Mouse (Mus musculus) CH12.LX (cell line): Measurements from ENCODE around the gene Cabcoco1. TPM values are rescaled to one million over a fixed set of nuclear protein-coding genes. Genes with fewer than 3 reads are reported as not detected.

ENCODE experiments used
- DNase-seq: peaks from one replicate; pipeline ENCODE4 v3.0.0-alpha.2; 2013; ENCODE audit errors: extremely low read depth
- H3K27ac ChIP-seq: 2 replicates; pipeline ENCODE4 v1.5.1; 2012; ENCODE audit warnings: low read depth, mild to moderate bottlenecking, control low read depth, moderate library complexity; ENCODE audit not compliant: insufficient read depth
- H3K27me3 ChIP-seq: replicated peaks from 2 replicates; pipeline ENCODE3; 2012; ENCODE audit warnings: inconsistent platforms
- H3K36me3 ChIP-seq, 2 experiments: replicated peaks in 1 of 2; 2 replicates each; pipeline versions ENCODE3 to v1.6.1; 2012; ENCODE audit warnings: inconsistent platforms in 1 of 2, low read length in 1 of 2, mild to moderate bottlenecking in 1 of 2, mixed read lengths in 1 of 2, moderate library complexity in 1 of 2; ENCODE audit not compliant: control insufficient read depth in 1 of 2, insufficient read depth in 1 of 2
- H3K4me1 ChIP-seq, 2 experiments: 2 replicates each; pipeline ENCODE4 v1.6.1; 2012; ENCODE audit warnings: inconsistent platforms in 1 of 2, moderate library complexity in 1 of 2; ENCODE audit not compliant: insufficient read depth in 2 of 2, control insufficient read depth in 1 of 2
- H3K4me2 ChIP-seq: 2 replicates; pipeline ENCODE4 v1.6.1; 2012; ENCODE audit warnings: low read depth, mild to moderate bottlenecking, control low read depth; ENCODE audit not compliant: poor library complexity, insufficient read depth, severe bottlenecking
- H3K4me3 ChIP-seq, 3 experiments: fragments of 150-350 bp in 1 of 3; sonication (generic) in 1 of 3; replicated peaks in 1 of 3; 2 replicates each; pipeline versions ENCODE3 to v1.5.1; 2011 to 2012; ENCODE audit warnings: low read depth in 2 of 3, low read length in 2 of 3, mild to moderate bottlenecking in 2 of 3, moderate library complexity in 2 of 3, control low read depth in 1 of 3, improper control_type of control experiment in 1 of 3, inconsistent platforms in 1 of 3, mixed read lengths in 1 of 3; ENCODE audit not compliant: poor library complexity in 1 of 3
- H3K79me2 ChIP-seq: replicated peaks from 2 replicates; pipeline ENCODE4 v1.6.1; 2012; ENCODE audit warnings: mild to moderate bottlenecking, moderate library complexity; ENCODE audit not compliant: control insufficient read depth, poor library complexity, insufficient read depth, severe bottlenecking; ENCODE audit errors: extremely low read depth
- H3K9ac ChIP-seq: 2 replicates; pipeline ENCODE4 v1.6.1; 2012; ENCODE audit warnings: low read depth, mild to moderate bottlenecking, control low read depth, moderate library complexity; ENCODE audit not compliant: insufficient read depth
- H3K9me3 ChIP-seq: replicated peaks from 2 replicates; pipeline ENCODE3; 2012; ENCODE audit warnings: low read length, inconsistent platforms, mixed read lengths
- CHD1 ChIP-seq: IDR thresholded peaks from 2 replicates; pipeline ENCODE4 v1.6.1; 2012; ENCODE audit warnings: low read depth, low read length, improper control_type of control experiment, inconsistent platforms
- CTCF ChIP-seq, 2 experiments: IDR thresholded peaks in 1 of 2; conservative IDR thresholded peaks in 1 of 2; 2 replicates each; pipeline ENCODE4 v1.5.1; 2011 to 2012; ENCODE audit warnings: low read depth in 2 of 2, low read length in 2 of 2, improper control_type of control experiment in 1 of 2, inconsistent platforms in 1 of 2, mild to moderate bottlenecking in 1 of 2, moderate library complexity in 1 of 2
- E2F4 ChIP-seq: IDR thresholded peaks from 2 replicates; pipeline ENCODE4 v1.6.1; 2011; ENCODE audit warnings: low read depth, low read length, improper control_type of control experiment; ENCODE audit not compliant: insufficient replicate concordance
- EP300 ChIP-seq: IDR thresholded peaks from 2 replicates; pipeline ENCODE4 v1.6.1; 2011; ENCODE audit warnings: low read length, improper control_type of control experiment
- ETS1 ChIP-seq: conservative IDR thresholded peaks from 2 replicates; pipeline ENCODE4 v1.6.1; 2012; ENCODE audit warnings: low read depth, mild to moderate bottlenecking, inconsistent platforms, low read length, improper control_type of control experiment, moderate library complexity
- GABPA ChIP-seq: IDR thresholded peaks from 2 replicates; pipeline ENCODE4 v1.6.1; 2012; ENCODE audit warnings: low read depth, low read length, improper control_type of control experiment, inconsistent platforms; ENCODE audit not compliant: insufficient replicate concordance
- JUN ChIP-seq: IDR thresholded peaks from 2 replicates; pipeline ENCODE4 v1.6.1; 2011; ENCODE audit warnings: low read depth, mild to moderate bottlenecking, low read length, improper control_type of control experiment, moderate library complexity; ENCODE audit not compliant: insufficient read depth
- JUND ChIP-seq: conservative IDR thresholded peaks from 2 replicates; pipeline ENCODE4 v1.6.1; 2011; ENCODE audit warnings: low read depth, low read length, improper control_type of control experiment
- KAT2A ChIP-seq: IDR thresholded peaks from 2 replicates; pipeline ENCODE4 v1.6.1; 2012; ENCODE audit warnings: low read length, improper control_type of control experiment, inconsistent platforms; ENCODE audit not compliant: insufficient replicate concordance
- MAFK ChIP-seq: IDR thresholded peaks from 2 replicates; pipeline ENCODE4 v1.6.1; 2011; ENCODE audit warnings: low read length, improper control_type of control experiment; ENCODE audit not compliant: insufficient replicate concordance
- NRF1 ChIP-seq: IDR thresholded peaks from 2 replicates; pipeline ENCODE4 v1.6.1; 2014; ENCODE audit warnings: low read depth, mild to moderate bottlenecking, inconsistent platforms, low read length, improper control_type of control experiment, moderate library complexity
- POLR2A ChIP-seq: IDR thresholded peaks from 2 replicates; pipeline ENCODE4 v1.6.1; 2011; ENCODE audit warnings: low read depth, mild to moderate bottlenecking, improper control_type of control experiment, low read length
- RCOR1 ChIP-seq: conservative IDR thresholded peaks from 2 replicates; pipeline ENCODE4 v1.6.1; 2012; ENCODE audit warnings: low read depth, mild to moderate bottlenecking, inconsistent platforms, low read length, improper control_type of control experiment
- SIN3A ChIP-seq: IDR thresholded peaks from 2 replicates; pipeline ENCODE4 v1.6.1; 2012; ENCODE audit warnings: low read length, improper control_type of control experiment, inconsistent platforms
- TCF12 ChIP-seq: IDR thresholded peaks from 2 replicates; pipeline ENCODE4 v1.6.1; 2014; ENCODE audit warnings: low read depth, mild to moderate bottlenecking, inconsistent platforms, low read length, improper control_type of control experiment
- USF1 ChIP-seq: IDR thresholded peaks from 2 replicates; pipeline ENCODE4 v1.6.1; 2014; ENCODE audit warnings: low read depth, mild to moderate bottlenecking, inconsistent platforms, low read length, improper control_type of control experiment
- USF2 ChIP-seq: conservative IDR thresholded peaks from 2 replicates; pipeline ENCODE4 v1.6.1; 2011; ENCODE audit warnings: low read depth, low read length, improper control_type of control experiment
- ZKSCAN1 ChIP-seq: IDR thresholded peaks from 2 replicates; pipeline ENCODE4 v1.6.1; 2012; ENCODE audit warnings: low read depth, inconsistent platforms, low read length, improper control_type of control experiment, borderline replicate concordance
- ZMIZ1 ChIP-seq: IDR thresholded peaks from 2 replicates; pipeline ENCODE4 v1.6.1; 2012; ENCODE audit warnings: low read depth, mild to moderate bottlenecking, inconsistent platforms, low read length, improper control_type of control experiment
- ZNF384 ChIP-seq: IDR thresholded peaks from 2 replicates; pipeline ENCODE4 v1.6.1; 2012; ENCODE audit warnings: low read depth, low read length, improper control_type of control experiment, inconsistent platforms
- dilution Hi-C: fragments of 300-500 bp; cut with MboI; formaldehyde crosslinking; loops from 2 replicates; pipeline ENCODE4 v1.14.3; 2020; ENCODE audit warnings: low sequenced_read_pairs; ENCODE audit not compliant: extremely low pct_unique_long_range_greater_than_20kb, extremely low pct_ligation_motif_present
- in situ Hi-C: fragments of 300-500 bp; cut with MboI; formaldehyde crosslinking; loops from 3 replicates; pipeline ENCODE4 v1.14.3; 2019; ENCODE audit warnings: low sequenced_read_pairs, low pct_ligation_motif_present, low pct_unique_long_range_greater_than_20kb, mixed read lengths
- polyA plus RNA-seq: library from polyadenylated mRNA; unstranded; fragments of >175 nt; gene quantifications from 2 replicates; pipeline ENCODE4 v1.2.1, GENCODE M21; 2012; ENCODE audit warnings: low read depth; ENCODE audit not compliant: insufficient read length
- total RNA-seq, 2 experiments: library from RNA; depleted of rRNA; stranded (reverse); fragments of 300-350 nt in 1 of 2; fragments of >200 nt in 1 of 2; gene quantifications; 2 replicates each; pipeline ENCODE4 v1.2.3; 2012 to 2014

Cabcoco1 gene
- total and polyA plus RNA-seq, 3 experiments: 0.72 to 2.4 (median 0.90) TPM

GRCm38 (mm10) chr10:68562344-68562743, 20.6 kb upstream of the Cabcoco1 start:
- in situ Hi-C loops (no loop called here), dilution Hi-C loops (no loop called here)
- Histone ChIP-seq H3K27ac (no peak overlapping the region), H3K27me3 (no peaks in the 10 kb centered on the region), H3K36me3 (no peaks in the 10 kb centered on the region), H3K9me3 (no peaks in the 10 kb centered on the region), H3K4me1 (peaks cover 6 to 17% of the 10 kb centered on the region in 2 experiments), H3K4me3 (no peak overlapping the region), H3K9ac (no peak overlapping the region), H3K4me2 (no peak overlapping the region), H3K79me2 (no peaks in the 10 kb centered on the region)
- no peak for DNase-seq
- TF ChIP-seq ZNF384: no peak
- TF ChIP-seq NRF1: no peak
- TF ChIP-seq RCOR1: no peak
- no peak for TF ChIP-seq CTCF (conservative IDR thresholded peaks at IDR 0.05 in 1 of 2, IDR thresholded peaks at IDR 0.05 in 1 of 2; ENCODE audit: low read depth in 2 of 2, low read length in 2 of 2)
- TF ChIP-seq SIN3A: no peak
- TF ChIP-seq TCF12: no peak
- TF ChIP-seq MAFK: no peak

GRCm38 (mm10) chr10:68558828-68559219, 17.1 kb upstream of the Cabcoco1 start:
- in situ Hi-C loops (no loop called here), dilution Hi-C loops (no loop called here)
- no peaks in the 10 kb centered on the region for H3K79me2 ChIP-seq
- no peak overlapping the region for H3K4me3 ChIP-seq
- H3K9me3 ChIP-seq: no peaks in the 10 kb centered on the region
- H3K27ac ChIP-seq: no peak overlapping the region
- 0 out of 2 replicates have a peak overlapping the region, but pooled peaks have one; percentile 50 for H3K4me2 ChIP-seq
- no peak overlapping the region for H3K9ac ChIP-seq
- no peaks in the 10 kb centered on the region for H3K27me3 ChIP-seq
- DNase-seq: no peak
- H3K36me3 ChIP-seq: no peaks in the 10 kb centered on the region
- H3K4me1 ChIP-seq: peaks cover 6 to 14% of the 10 kb centered on the region in 2 experiments
- TF ChIP-seq ZKSCAN1: no peak
- no peak for TF ChIP-seq JUND
- no peak for TF ChIP-seq POLR2A
- TF ChIP-seq USF1: no peak
- TF ChIP-seq USF2: no peak
- no peak; the same call in 1 of the 2 replicates for TF ChIP-seq TCF12
- no peak for TF ChIP-seq JUN
- no peak for TF ChIP-seq ZMIZ1
- no peak for TF ChIP-seq CHD1
- TF ChIP-seq EP300: no peak
- TF ChIP-seq E2F4: no peak
- TF ChIP-seq GABPA: no peak
- no peak for TF ChIP-seq ETS1
- no peak for TF ChIP-seq KAT2A
